Mouse (Mus musculus) kidney, postnatal 14 days (tissue): Measurements from ENCODE around the gene Ppp1r14b.

Experiments
- DNase-seq: peaks from one replicate; pipeline ENCODE4 v3.0.0; 2022; ENCODE audit warnings: mixed read lengths

The Ppp1r14b gene

DNA sequence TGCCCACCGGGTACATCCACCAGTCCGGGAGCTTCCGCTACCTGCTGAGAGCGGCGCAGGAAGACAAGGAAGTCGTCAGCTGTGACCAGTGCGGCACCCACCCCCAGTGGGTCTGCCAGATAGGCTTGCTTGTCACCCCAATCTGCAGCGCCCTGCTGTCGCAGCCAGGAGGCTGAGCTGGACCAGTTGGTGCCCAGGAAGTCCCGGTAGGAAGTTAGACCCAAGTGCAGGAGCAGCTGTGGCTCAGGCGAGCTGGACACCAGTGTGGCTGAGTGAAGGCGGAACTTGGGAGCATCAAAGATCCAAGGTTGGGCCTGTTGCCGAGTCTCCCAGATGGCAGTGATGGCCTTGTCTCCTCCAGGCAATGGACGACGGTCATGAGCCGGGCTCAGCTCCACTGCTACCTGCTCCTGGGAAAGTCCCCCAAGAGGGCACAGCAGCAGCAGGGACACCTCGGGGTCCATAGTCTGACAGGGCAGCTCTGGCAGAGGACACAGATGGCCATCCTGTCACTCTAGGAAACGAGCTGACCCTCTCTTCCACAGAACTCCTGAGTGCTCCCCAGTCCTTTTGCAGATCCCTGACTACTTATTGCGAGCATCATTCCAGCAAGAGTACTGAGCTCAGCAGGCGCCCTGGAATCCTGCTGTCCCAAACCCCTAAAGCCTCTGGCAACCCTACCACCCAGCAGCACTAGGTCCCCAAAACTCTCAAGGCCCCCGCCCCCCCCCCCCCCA, 20.7 kb downstream of the Ppp1r14b start:
- DNase-seq, result no peak

DNA sequence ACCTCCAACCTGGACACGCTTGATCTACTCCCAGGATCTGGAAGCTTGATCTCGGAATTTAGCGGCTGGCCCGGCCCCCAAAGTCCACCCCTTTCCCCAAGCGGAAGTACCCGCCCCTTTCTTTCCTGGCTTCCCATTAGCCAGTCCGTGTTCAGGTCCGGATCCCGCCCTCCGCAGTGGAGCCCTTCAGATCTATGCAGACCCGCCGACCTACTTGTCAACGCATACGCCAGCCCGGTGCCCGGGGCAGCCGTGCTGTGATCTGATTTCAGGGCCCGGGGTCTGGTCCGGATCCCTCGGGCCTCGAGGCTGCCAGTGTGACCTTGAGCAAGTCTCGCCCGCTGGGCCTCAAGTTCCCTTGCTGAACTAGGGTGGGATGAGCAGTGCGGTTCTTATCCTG, 21.2 kb downstream of the Ppp1r14b start, which contains the start of the genes Nudt22 and Trpt1:
TSS of gene Nudt22 (minus strand) at position 112 of the 400 bp plus-strand sequence.
TSS of gene Trpt1 (plus strand) at position 126 of the 400 bp plus-strand sequence.
- peak; percentile 94 for DNase-seq

DNA sequence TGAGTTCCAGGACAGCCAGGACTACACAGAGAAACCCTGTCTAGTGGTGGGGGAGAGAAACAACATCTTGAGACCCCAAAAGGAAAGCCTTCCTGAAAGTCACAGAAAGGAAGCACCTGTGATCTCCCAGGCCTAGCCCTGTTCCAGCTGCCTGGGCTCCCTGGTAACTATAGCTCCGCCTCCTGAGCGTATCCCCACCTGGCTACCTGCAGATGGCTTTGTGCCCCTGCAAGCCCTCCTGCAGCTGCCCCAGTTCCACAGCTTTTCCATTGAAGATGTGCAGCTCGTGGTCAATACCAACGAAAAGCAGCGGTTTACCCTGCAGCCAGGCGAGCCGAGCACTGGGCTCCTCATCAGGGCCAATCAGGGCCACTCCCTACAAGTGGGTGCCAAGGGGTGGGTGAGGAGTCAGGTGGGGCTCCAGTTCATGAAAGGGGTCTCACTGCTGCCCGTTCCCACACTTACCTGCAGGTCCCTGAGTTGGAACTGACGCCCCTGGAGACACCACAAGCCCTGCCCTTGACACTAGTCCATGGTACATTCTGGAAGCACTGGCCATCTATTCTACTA, 23.0 kb downstream of the Ppp1r14b start:
- DNase-seq, result no peak

GRCm38 (mm10) chr19:6999360-7000063, 24.7 kb downstream of the Ppp1r14b start:
- no peak for DNase-seq

DNA sequence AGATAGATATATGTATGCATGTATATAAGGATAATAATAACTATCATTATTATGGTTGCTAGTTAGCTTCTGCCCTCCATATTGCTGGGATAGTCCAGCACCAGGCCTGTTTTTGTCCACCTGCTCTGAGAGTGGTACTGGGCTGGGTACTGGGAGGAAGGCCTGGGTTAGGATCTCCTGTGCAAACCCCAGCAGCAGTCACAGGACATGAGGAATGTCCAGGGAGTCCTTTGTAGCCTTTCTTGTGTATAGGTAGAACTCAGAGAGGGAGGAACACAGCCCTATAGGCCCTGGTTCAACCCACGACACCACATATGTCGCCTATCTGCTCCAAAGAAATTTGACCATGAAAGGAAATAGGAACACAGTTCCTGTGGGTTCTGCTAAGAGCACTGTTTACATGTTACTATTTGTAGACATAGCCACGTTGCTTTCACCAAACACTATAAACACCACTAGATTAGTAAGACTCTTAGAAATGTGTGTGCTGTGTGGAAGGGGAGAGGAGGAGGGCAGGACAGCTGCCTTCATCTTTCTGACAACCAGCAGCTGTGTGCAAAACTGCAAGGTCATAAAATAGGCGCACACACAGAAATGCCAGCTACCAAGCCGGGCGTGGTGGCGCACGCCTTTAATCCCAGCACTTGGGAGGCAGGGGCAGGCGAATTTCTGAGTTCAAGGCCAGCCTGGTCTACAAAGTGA, 32.3 kb downstream of the Ppp1r14b start:
- no peak for DNase-seq

DNA sequence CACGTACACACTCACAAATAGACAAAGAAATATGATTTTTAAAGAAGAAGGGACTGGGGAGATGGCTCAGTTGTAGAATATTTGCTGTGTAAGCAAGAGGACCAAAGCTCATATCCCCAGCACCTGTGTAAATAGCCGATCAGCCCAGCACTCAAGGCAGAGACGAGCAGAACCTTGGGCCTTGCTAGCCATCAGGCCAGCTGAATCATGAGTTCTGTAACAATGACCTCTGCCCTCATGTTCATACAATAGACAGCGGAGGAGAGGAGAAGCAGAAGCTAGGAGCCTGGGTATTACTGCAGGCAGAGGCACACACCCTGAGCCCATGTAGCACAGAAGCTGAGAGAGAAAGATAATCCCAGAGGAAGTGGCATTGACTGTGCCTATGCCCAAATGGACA, 37.7 kb downstream of the Ppp1r14b start:
- DNase-seq, result no peak

- peak; percentile 31 for DNase-seq
These were observed 39.2 kb downstream of the Ppp1r14b start for GRCm38 (mm10) chr19:7013984-7014383.

DNA sequence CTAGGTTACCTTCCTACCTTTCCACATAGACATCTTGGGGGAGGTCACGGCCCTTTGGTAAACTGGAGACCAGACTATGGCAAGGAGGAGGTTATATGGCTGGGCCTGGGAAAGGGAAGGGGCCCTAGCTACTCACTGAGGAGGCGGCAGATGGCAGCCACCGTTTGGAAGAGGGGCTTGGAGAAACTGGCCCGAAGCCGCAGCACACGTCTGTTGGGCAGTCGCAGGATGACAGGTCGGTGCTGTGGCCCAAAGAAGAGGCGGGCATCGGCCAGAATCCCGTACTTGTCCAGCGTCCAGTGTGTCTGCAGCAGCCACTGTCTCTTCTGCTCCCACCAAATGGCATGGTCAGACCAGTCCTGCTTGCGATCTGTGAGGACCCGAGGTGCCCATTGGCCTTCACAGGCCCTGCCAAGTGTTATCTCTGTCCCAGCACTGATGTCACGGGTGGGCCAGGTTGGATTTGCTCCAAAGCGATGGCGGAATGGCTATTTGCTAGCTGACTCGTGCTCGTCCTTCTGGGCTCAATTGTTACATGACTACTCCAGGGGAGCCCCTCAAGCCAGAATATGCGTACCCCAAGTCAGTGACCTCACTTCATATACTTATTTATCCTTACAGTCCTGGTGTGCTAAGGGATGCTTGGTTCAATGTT, 39.8 kb downstream of the Ppp1r14b start:
- DNase-seq, result no peak

DNA sequence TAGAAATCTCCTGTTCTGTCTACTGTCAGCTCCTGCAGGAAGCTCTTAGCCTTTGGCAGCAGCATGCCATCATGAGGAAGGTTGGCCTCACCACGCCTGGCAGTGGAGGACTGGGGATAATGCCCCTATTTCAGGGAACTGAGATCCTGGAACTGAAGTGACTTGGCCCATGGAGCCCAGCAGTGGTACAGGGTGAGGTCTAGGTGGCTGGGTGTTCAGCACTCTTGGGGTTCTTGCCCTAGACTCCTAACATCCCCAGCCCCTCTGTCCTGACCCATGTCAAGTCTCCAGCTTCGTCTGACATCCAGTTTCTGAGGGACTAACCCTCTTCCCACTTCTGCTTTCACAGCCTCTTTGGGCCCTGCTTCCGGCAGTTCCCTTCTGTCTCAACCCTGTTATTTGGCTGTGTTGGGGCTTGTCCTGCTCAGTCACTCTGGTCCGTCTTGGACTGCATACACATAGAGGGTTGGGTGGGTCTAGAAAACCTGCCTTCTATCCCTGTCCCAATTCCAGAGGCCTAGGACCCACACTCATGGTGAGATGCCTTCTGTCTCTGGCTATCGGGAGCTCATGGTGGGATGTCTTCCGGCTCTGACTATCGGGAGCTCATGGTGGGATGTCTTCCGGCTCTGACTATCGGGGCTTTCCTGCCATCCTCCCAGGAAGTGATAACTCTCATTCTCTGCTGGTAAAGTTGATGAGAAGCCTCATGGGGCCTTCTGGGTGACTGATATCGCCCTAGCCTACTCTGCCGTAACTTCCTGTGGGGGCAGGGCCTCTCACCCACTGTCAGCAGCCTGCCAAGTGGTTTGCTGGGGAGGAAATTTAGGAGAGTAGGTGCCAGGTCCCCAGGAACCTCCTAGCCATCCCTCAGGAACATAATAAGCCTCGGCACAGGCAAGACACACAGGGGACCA, 43.0 kb downstream of the Ppp1r14b start:
- DNase-seq, result no peak

DNA sequence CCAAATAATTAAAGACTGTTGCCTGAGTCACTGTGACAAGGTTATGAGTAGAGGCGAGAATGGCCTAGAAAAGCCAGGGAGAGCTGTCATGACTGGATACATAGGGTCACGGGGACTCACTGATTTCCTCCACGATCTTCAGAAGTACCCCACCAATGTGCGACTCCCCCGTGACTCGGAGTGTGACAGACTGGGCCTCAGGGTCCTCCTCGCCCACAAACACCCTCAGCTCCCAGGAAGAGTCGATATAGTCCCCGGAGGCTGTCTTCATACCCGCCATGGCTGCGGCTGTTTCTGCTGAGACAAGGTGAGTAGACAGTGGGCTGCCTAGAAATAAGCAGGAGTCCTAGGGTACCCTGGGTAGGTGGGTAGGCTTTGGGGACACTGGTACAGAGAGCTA, 43.8 kb downstream of the Ppp1r14b start:
- DNase-seq, result no peak

DNA sequence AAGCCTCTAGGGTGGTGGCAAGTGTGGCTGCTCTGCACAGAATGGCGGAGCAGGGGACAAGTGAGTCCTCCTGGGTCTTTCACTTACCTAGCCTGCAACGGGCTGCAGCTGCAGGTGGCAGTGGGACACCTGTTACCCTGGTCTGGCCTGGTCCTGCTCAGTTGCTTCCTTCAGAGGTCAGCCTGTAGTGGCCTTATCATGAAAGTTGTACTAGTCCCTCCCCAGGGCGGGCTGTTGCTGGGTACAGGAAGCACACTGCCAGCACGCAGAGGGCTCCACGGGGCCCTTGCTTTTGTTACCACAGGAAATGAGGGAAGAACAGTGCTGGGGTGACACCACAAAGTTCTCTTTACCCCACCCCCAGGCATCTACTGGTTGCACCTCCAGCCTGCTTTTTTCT, 44.4 kb downstream of the Ppp1r14b start, which contains the start of gene Fermt3:
TSS of gene Fermt3 (minus strand) at position 279 of the 400 bp plus-strand sequence.
- no peak for DNase-seq

DNA sequence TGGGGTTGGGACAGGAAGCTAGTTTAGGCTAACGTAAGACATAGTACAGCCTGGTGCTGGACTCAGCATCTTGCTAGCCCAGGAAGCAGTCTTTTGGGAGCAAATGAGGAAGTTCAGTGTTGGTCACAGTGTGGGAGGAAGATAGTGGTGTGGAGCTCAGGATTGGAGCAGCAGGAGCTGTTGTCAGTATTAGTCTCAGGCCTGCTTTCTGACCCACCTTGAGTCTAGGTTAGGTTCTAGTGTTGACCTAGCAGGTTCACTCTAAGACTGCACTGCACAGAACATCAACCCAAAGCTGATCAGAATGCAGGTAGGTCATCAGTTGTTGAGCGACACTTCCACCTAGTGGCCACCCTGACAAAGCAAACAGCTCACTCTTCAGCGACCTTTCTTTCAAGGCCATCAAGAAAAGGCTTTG, 45.5 kb downstream of the Ppp1r14b start:
- peak; percentile 71 for DNase-seq
